Mouse (Mus musculus): ENCODE data around the gene Stard9.

DNA sequence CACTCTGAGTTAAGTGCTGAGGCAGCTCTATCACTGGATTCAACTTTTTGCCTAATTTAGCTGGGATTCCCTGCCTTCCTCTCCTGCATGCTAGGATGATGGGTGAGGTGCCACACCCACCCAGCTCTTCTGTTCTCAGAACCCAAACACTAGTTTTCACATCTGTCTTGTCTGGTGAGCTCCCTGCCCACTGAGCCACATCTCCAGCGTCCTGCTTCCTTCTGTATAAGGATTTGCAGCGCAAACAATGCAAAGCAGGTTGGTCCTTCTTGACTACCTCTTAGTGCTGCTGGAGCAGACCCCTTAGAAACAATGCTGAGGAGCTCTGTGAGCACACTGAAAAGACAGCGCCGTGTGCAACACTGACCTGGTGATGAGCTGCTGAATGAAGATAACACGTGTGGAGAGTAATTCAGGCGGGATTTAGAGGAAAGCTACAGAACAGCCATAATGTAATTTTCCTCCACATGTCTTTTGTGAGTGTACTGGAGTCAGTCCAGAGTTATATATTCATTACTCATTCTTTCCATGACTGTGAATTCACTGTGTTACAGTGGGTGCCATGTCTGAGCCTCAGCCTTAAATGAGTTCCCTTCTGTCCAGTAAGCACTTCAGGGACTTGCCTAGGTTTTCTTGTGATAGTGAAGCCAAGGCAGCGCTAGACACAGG is 23.5 kb downstream of the Stard9 start:
- TF ChIP-seq CTCF (IDR thresholded peaks at IDR 0.05; ENCODE audit: borderline replicate concordance, control insufficient read depth, extremely low read depth, insufficient read depth, low read length, poor library complexity) (no peak), POLR2A (IDR thresholded peaks at IDR 0.05; ENCODE audit: control insufficient read depth, extremely low read depth, insufficient read depth, low read length, poor library complexity) (no peak)

Data from thymus, adult 2 months (tissue).